Mouse (Mus musculus): ENCODE data around the gene Clec2i.

GRCm38 (mm10) chr6:128941646-128942421 is 54.4 kb downstream of the Clec2i start:
- TF ChIP-seq CTCF (IDR thresholded peaks at IDR 0.05; ENCODE audit: extremely low read depth, insufficient read length, insufficient replicate concordance, low read depth, low read length) = no peak
- no peak for TF ChIP-seq POLR2A (IDR thresholded peaks at IDR 0.05; ENCODE audit: low read depth, low read length)

All from small intestine, adult 2 months (tissue).